Mouse (Mus musculus) fat pad, adult 2 months (tissue): Measurements from ENCODE around the gene Tnfaip2.

Experiments used
- DNase-seq: peaks from one replicate; pipeline ENCODE4 v3.0.0-alpha.2; 2011; ENCODE audit warnings: low read depth, low spot score; ENCODE audit errors: extremely low read depth

Tnfaip2 gene

DNA sequence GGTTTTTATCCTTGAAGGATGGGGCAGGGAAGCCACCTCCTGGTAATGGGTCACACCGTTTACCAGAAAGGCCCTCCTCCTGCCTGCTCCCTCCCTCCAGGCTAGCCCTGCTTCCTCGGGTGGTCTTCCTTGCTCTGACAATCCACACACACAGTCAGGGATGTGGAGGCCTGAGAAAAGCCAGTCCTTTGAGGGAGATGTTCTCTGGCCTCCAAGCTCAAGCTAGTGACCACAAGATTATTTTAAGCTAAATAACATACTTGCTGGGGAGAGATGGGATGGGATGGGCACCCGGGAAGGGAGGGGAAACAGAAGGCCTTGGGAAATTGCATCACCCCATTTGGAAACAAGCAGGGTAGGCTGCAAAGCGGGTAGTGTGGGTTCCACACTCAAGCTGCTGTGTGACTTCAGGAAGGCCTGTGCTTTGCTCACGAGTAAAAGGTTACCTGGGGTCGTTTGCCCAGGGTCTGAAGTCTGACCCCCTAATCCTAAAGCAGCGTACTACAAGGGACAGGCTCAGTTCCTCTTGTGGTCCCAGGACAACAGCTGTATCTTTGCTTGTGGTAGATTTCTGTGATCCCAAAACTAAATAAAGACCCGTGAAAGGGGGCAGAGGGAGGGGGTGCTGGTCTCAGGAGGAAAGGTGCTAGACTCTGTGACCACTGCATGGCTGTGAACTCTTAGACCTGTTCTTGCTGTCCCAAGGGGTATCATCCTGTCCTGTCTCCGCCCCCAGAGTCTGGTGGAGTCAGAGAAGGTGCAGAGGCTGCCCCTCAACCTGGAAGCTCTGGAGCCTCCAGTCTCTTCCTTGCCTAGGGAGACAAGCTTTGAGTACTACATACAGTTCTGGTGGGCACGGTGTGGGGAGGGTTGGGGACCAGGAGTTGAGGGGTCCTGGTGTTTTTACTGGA lies 1.9 kb downstream of the Tnfaip2 start:
- no peak for DNase-seq

DNA sequence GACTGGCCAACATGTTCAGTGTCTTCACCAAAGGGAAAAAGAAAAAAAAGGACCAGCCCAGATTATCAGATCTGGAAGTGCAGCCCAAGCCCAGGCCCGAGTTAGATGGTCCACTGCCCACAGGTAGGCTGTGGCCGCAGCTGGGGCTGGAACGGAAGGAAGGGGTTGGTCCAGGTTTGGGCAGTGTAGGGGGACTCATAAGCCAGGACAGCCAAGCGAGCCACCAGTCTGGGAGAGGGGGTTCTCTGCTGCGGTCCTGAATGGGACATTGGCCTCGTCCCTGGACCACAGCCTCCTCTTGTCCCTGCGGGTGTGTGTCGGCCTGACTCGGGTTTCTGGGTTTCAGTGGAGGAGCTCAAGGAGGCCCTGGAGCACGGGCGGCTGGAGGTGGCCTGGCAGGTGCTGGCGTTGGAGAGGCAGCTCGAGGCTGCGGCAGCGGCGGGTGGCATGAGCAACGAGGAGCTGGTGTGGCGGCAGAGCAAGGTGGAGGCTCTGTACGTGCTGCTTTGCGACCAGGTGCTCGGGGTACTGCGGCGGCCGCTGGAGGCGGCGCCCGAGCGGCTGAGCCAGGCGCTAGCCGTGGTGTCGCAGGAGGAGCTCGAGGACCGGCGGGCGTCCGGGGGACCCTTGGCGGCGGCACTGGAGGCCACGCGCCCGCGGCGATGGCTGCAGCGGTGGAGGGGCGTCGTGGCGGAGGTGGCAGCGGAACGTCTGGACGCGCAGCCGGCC lies 3.1 kb downstream of the Tnfaip2 start:
- DNase-seq: no peak

DNA sequence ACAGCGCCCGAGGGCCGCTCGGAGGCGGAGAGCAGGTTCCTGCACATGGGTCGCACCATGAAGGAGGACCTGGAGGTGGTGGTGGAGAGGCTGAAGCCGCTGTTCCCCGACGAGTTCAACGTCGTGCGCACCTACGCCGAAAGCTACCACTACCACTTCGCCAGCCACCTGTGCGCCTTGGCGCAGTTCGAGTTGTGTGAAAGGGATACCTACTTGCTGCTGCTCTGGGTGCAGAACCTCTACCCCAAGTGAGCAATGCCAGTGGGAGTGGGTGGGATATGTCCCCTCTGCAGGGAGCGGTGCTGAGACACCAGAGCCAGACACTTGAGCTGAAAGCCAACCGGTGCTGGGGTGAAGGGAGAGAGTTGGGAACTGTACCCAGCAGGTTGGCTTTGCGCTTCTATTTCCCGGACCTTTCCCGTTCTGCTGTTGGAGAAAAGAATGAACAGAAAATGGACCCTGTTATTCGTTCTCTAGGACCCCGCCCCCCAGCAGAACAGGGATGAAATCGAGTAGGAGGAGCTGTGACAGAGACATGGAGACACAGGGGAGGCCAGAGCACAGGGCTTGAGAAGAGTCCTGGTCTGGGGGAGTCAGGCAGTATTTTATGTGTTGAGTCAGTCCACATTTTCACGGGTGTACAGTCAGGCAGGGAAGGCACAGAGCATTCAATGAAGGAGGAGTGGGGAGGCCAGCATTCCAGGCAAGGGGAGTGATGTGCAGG lies 3.8 kb downstream of the Tnfaip2 start:
- no peak for DNase-seq

DNA sequence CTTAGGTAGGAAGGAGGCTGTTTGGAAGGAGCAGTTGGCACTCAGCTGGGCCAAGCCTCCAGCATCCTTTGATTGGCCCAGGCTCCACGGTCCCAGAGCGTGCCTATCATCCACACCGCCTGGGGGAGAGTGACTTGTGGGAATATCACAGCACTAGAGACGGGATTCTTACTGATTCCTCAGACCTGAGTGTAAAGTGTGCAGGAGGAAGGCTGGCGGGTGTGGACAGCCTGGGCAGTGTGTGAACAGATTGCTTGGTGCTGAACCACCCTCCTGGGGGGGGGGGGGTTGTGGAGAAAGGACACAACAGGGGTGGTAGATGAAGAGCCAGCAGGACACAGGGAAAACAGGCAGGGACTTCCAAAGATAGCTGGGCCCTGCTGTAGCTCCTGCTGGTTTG lies 4.5 kb downstream of the Tnfaip2 start:
- no peak for DNase-seq

DNA sequence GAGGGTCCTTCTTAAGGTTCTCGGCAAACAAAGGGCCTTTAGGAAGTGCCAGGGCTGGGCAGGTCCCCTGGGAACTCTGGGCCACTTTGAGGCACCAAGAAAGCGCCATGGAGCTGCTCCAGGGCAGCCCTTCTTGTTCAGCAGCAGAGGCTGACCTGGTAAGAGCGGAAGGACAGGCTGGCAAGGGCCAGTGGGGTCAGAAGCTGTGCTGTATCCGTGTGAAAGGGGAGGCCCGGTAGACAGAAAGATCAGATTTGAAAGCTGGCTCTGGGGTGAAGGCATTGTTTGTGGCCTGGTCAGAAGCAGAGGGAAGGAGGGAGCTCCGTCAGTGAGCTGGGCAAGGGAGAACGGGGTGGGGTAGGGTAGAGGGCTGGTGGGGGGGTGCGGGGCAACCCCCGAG lies 5.1 kb downstream of the Tnfaip2 start:
- DNase-seq: no peak

DNA sequence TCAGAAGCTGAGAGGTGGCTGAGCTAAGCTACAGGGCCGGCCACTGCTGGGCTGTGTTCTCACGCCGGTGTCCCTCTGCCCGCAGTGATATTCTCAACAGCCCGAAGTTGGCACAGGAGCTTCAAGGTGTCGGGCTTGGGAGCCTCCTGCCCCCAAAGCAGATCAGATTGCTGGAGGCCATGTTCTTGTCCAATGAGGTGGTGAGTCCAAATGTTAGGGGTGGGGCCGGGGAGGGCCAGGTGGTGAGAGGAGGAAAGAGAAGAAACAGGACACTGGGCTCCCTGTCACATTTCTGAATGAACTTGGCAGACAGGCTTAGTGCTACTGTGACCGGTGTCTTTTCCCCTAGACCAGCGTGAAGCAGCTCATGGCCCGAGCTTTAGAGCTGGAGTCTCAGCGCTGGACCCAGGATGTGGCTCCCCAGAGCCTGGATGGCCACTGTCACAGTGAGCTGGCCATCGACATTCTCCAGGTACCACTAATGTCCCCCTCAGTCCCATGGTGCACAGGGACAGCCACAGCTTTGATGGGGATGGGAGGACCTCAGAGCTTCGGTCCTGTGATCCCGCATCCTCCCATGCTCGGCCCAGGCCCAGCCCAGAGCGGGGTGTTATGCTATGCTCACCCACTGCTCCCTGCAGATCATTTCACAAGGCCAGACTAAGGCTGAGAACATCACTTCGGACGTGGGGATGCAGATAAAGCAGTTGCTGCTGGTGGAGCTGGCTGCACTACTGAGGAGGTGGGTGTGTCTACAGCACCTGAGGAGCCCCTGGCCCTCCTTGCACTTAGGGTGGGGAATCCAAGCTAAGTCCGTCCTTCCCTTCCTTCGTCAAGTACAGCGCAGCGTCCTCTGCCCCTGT lies 5.9 kb downstream of the Tnfaip2 start:
- no peak for DNase-seq

DNA sequence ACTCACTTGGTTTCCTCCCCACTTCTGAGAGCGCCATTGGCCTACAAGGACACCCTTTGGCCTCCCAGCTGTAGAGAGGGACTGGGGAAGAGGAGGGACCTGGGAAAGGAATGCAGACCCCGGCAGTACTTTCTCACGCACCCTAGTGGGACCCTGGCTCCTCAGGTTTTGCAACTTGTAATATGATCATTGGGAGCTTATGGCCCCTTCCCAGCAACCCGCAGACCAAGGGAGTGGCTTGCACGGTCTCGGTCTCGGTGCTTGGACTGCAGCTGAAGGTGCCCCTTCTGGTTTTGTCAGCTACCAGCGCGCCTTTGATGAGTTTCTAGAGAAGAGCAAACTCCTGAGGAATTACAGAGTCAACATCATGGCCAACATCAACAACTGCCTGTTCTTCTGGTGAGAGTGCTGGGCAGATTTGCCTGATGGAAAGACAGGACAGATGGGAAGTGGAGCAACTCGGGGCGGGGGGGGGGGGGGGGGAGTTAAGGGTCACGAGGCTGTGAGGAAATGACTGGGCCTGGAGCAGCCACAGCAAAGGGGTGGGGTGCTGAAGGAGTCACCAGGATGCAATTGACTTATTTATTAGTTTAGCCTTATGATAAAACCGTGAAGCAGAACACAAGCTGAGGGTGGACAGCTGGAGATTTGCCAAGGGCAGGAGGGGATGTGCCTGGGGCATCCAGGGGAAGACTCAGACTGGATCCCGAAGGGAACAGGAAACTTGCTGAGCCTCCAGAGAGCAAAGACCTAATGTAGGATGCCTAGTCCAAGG lies 6.8 kb downstream of the Tnfaip2 start:
- no peak for DNase-seq

DNA sequence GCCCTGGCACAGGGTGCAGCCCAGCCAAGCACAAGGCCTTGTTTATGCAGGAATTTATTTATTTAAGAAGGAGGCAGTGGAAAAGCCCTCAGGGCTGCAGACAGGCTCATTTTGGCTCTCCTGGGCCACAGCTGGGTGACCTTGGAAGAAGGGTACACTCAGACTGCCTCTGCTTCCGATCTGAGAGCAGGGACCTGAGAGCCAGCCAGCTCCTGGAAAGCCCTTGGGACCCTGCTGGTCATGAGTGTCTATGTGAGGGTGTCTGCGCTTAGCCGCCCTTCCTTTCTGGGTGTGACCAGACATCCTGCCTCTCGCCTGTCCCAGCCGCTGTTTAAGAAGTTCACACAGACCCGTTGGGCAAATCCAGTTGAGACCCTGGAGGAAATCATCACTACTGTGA lies 8.1 kb downstream of the Tnfaip2 start:
- no peak for DNase-seq

DNA sequence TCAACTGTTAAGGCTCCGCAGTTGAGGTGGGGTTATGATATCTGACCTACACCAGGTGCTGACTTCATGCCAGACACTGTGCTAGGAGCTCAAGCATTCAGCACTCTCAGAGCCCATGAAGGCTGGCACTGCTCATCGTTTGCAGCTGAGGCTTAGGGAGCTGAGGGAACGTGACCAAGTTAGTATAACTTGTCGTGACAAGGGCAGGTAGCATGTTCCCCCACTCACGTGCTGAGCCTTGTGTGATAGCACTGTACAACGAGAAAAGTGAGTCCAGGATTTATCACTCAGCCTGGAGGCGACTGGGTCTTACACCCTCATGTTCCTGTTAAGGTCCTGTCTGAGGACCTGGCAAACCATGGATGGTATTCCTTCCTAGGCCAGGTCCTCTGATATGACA lies 9.3 kb downstream of the Tnfaip2 start:
- DNase-seq: no peak

DNA sequence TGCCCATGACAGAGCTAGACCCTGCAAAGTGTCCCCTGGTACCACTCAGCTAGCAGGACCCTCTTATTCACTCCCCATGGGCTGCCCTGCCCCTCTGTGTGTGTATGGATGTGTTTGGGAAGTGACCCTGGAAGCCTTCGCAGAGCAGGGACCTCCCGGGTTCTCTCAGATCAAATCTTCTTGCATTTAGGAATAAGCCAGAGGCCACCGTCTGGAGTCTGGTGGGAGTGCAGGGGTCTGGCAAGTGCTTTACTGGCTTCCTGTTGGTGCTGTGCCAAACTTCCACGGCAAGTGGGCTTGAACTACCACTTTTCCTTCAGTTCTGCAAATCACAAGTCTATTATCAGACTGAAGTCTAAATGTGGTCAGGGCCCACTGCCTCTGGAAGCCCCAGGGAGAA lies 11.8 kb downstream of the Tnfaip2 start:
- no peak for DNase-seq

DNA sequence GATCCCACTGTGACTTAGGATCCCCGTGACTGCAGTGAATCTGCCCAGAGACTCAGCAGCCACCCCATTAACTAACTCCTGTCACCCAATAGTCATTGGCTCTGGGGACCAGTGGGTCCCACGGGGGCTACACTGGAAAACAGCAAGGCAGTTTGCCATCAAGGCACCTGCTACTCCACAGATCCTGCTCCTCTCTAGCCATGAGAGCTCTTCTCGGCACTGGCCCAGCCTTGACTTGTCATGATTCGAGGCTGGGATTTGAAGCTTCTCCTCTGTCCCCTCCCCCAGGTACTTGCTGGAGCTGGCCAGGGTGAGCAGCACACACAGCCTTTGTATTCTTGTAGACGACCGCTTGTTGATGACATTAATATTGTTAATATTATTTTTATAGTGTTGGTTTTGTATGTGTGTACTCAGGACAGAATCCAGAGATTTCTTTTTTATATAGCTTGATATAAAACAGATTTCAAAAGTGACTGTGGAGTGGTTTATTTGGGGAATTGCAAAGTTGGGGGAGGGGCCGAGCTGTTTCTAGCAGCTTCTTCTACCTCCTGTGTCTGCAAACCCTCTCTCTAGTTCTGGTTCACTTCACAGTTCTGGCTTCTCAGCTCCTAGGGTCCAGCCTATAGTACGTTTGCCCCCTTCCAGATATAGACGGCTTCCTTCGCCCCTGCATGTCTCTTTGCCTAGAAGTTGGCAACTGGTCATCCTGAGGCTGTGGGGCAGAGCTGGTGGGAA lies 12.4 kb downstream of the Tnfaip2 start:
- no peak for DNase-seq

DNA sequence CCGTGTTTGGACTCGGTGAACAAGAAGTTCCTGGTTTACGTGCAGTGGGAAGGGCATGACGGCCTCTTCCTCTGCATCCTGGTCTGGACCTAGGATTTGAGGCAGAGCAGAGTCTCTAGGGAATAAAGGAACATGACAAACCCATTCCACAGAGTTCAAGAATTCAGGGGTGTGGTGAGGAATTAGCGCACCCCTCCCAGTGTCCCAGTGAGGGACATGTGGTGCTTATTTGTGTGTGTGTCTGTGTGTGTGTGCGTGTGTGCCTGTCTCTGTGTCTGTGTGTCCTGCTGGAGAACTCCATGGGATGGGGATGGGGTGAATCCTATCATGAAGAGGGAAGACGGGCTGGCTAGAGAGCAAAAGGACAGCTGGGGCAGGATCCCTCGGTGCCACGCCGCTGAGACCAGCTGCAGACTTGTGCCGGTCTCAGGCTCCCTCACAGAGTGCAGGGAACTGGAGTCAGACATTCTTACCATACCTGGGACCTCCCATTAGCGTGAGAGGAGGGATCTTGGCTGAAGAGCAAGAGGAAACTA lies 13.1 kb downstream of the Tnfaip2 start:
- no peak for DNase-seq

DNA sequence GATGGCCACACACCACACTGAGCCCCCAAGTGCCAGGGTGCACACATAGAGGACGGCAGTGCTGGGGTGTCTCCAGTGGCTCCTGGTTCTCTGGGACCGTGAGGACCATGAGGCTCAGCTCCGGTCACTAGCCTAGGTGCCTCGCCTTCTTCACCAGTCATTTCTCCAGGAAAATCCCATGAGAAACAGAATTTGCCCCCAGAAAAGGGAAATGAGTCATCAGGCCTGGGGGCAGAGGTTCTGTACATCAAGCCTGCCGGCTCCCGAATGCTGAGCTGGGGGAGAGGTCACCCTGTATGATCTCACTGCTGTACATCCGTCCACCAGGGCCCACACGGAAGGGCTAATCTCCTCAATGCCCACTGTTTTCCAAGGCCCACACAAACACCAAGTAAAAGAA lies 13.6 kb downstream of the Tnfaip2 start:
- no peak for DNase-seq

DNA sequence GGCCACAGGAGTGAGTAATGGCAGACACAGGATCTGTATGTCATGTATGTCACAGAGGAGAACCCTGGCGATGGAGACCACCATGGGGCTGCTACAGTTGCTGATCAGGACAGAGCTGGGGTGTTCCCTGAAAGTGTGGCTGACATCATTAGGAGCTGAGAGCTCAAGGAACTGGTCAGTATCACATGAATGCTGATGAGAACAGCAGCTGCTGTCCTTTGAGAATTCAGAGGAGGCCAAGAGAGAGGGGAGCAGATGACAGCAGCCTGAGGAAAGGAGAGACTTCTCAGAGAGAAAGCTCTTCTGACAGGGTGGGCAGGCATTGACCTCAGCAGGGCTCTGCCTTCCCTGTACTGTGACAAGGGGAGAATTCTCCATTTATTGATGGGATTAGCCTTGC lies 15.5 kb downstream of the Tnfaip2 start:
- no peak for DNase-seq

DNA sequence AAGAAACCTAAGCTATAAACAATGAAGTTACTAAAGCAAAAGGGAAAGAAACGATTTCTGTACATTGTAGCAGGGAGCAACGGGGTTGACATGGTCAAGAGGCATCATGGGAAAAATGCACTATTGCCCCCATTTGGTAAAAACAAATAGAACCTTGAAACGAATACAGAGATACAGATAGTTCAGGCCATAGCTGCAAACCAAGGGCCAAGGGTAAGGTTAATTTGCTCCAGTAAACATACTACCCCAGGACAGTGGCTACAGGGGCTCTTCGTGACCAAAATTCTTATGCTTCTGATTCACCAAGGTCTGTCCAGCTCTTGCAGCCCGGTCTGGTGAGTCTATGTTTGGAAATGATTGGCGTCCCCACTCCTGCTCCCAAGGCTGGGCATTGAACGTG lies 21.3 kb downstream of the Tnfaip2 start:
- no peak for DNase-seq

DNA sequence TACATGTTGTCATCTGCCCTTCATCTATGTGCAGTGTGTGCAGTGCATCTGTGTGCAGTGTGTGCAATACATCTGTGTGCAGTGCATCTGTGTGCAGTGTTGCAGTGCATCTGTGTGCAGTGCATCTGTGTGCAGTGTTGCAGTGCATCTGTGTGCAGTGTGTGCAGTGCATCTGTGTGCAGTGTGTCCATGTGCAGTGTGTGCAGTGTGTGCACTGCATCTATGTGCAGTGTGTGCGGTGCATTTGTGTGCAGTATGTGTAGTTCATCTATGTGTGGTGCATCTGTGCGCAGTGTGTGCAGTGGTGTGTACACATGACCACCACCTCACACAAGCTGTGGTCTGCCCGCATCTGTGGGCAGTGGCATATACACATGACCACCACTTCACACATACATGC lies 24.1 kb downstream of the Tnfaip2 start:
- DNase-seq: no peak

DNA sequence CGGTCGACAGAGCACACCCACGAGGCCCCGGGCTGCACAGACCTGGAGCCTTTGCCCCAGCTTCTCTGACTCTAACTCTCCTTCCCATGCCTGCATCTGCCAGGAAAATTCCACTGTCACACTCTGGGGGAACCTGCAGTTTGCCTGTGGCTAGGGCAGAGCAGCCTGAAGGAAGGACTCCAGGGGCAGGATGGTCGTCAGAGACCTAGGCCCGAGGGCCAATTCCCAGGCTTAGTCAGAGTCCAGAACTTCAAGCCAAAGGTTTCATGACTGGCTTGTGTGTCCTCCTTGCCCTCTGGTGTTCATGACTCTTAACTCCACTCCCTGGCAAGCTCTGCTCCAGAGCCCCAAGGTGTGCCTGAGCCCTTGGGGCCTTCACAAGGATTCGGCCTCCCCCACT lies 25.9 kb downstream of the Tnfaip2 start:
- DNase-seq: no peak

DNA sequence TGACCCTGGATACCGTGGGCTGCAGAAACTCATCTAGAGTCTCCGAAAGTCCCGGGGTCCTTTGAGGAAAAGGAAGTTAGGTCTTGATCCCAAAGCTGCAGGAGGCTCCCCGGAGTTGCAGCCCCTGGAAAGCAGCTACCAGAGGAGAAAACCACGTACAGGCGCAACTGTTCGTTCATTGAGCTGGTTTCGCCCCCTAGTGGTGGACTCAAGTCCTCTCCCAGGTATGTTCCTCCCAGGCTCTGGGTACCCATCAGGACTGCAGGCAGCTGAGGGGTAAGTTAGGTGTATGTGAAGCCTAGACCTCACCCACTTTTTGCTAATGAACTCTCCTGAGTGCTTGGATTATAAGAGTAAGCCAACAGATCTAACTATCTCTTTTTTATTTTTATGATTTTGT lies 27.2 kb downstream of the Tnfaip2 start:
- no peak for DNase-seq

DNA sequence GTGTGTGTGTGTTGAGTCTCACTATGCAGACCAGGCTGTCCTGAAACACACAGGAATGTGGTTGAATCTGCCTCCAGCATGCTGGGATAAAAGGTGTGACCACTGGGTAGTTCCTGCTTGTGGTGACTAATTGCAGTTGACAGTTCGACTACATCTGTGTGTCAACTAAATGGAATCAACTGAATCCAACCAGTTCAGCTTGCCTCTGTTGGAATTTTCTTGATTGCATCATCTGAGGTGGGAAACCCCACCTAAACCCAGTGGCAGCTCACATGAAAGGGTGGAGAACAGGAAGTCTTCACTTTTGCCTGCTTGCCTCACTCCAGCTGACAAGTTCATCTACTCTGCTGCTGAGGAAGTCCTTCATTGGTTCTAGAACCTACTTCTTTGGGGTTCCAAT lies 28.9 kb downstream of the Tnfaip2 start:
- no peak for DNase-seq
